Mouse (Mus musculus) C2C12 (cell line): ENCODE measurements around the gene Adat3.

Source experiments
- CEBPB ChIP-seq: IDR thresholded peaks from one replicate; pipeline ENCODE4 v1.6.1; 2011; ENCODE audit warnings: low read depth, mild to moderate bottlenecking, control low read depth, moderate library complexity
- CTCF ChIP-seq: IDR thresholded peaks from one replicate; pipeline ENCODE4 v1.5.1; 2011; ENCODE audit not compliant: control insufficient read depth, insufficient read depth, insufficient read length
- FOSL1 ChIP-seq: IDR thresholded peaks from one replicate; pipeline ENCODE4 v1.8.0; 2011; ENCODE audit warnings: mild to moderate bottlenecking, low read length; ENCODE audit not compliant: poor library complexity, insufficient read depth, severe bottlenecking
- MAX ChIP-seq: IDR thresholded peaks from one replicate; pipeline ENCODE4 v1.6.1; 2011; ENCODE audit warnings: mild to moderate bottlenecking, control low read depth
- MYOD1 ChIP-seq: IDR thresholded peaks from one replicate; pipeline ENCODE4 v1.6.1; 2011; ENCODE audit warnings: low read depth; ENCODE audit not compliant: control insufficient read depth, insufficient read length
- MYOG ChIP-seq: IDR thresholded peaks from one replicate; pipeline ENCODE4 v1.6.1; 2011; ENCODE audit not compliant: control insufficient read depth, insufficient read length; ENCODE audit errors: extremely low read depth
- USF1 ChIP-seq: IDR thresholded peaks from one replicate; pipeline ENCODE4 v1.6.1; 2011; ENCODE audit warnings: low read depth, mild to moderate bottlenecking, control low read depth, moderate library complexity

DNA sequence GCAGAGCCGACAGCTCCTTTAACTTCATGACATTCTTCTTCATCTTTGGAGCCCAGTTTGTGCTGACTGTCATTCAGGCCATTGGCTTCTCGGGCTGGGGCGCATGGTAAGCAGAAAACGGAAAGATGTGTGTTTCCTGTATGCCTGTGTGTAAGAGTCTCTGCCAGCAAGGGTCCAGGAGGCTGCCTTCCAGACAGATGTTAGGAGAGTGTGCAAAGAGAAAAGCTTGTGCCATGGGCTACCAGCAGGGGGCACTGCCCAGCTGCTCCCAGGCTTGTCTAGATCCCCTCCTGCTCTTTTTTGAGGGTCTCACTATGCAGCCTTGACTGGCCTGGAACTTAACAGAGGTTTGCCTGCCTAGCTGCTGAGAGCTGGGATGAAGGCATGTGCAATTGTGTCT, 8.3 kb downstream of the Adat3 start:
- TF ChIP-seq CTCF (peak; percentile 54), MYOD1 (no peak), MAX (no peak), CEBPB (no peak), USF1 (no peak), FOSL1 (no peak), MYOG (no peak)
